Mouse (Mus musculus): ENCODE data around the gene Naif1. TPM values are rescaled to one million over a fixed set of nuclear protein-coding genes. Genes with fewer than 3 reads are reported as not detected.
"Not testable (repeated sequence)": the region's sequence is repeated elsewhere in the genome, so short reads cannot be mapped to it uniquely, and the experiment has no call there.

Naif1 gene
- polyA plus RNA-seq, 1 experiment from 2014 or later: 2.2 TPM

DNA sequence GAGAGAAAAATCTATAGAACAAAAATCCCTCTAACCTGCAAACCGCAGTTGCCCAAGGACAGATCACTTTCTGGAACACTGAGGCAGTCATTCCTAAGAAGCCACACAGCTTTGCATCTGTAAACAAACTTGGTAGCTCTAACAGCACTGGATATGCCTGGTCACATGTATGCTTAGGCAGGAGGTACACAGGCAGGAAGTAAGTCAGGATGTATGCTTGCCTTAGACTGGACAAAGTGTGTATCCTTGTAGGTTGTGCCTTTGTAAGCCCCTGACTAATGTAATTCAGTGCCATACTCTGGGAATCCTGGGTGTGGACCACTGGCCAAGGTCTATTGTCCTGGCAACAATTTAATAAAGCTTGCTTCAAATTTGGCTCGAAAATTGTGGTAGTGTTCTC is 13.5 kb downstream of the Naif1 start:
- H3K27ac ChIP-seq: no peak overlapping the region
- no peak for ATAC-seq (ENCODE audit: low read depth)
- H3K9ac ChIP-seq: no peak overlapping the region
- no peaks in the 10 kb centered on the region for H3K27me3 ChIP-seq
- no peaks in the 10 kb centered on the region for H3K9me3 ChIP-seq (replicated peaks)
- no peaks in the 10 kb centered on the region for H3K36me3 ChIP-seq
- H3K4me2 ChIP-seq: no peak overlapping the region
- no peak for DNase-seq
- 55% methylated on average over 2 of the region's 2 CpGs for WGBS (ENCODE audit: insufficient replicate concordance)
- H3K4me3 ChIP-seq (replicated peaks): no peak overlapping the region
- peaks cover 20% of the 10 kb centered on the region for H3K4me1 ChIP-seq (replicated peaks)

DNA sequence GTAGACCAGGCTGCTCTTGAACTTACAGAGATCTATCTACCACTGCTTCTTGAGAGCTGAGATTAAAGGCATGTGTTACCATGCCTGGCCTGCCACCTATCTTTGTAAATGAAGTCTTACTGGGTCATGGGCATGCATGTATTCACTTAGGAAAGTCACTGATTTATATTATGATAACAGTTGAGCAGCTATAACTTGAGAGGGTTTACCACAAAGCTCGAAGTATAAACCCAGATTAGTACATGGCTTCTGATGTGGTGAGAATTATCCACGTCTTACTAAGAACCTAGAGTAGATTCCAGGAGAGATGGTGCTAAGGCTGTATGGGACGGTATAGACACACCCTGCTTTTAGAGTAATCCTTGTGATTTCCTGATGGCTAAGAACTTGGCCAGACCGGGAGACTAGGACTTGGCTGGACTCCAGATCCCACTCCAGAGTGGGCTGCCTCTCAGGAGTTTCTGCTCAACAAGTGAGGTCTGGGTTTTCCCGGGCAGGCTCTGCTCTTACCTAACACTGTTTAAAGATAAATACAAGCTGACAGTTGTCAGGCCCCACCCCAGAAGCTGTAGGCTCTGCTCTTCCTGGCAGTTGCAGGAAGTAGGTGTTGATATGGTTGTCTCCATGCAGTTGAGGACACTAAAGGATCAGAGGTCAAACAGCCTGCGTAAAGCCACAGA is 14.1 kb downstream of the Naif1 start:
- Histone ChIP-seq H3K4me2 (no peak overlapping the region), H3K4me3 (replicated peaks) (no peak overlapping the region)

DNA sequence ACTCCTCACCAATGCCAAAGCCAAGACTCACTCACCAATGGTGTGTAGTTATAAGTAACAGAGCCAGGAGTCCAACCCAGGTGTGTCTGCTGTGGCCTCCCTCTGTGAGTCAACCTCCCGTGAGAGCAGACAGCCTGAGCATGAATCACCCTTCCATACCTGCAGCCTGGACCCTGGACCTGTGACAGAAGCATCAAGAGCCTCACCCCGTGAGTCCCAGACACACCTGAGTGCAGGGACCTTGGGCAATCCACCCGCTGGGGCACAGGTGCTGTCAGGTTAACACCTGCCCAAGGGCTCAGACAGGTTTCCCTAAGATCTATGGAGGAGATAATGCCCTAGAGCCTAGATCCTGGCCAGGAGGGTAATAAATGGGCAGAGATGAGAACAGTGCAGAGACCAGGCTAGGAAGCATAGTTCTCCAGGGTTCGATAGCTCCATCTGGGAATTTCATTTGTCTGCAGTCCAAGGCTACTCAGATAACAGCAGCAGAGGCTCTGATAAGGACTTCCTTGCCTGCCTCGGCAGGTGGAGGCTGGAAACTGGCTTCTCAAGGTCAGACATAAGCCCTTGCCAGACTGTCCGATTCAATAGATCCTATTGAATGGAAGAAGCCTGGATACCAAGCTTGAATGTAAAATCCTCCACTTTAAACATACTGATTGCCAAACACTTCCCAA is 20.9 kb downstream of the Naif1 start:
- Histone ChIP-seq H3K4me3 (replicated peaks) (no peak overlapping the region), H3K9ac (no peak overlapping the region), H3K27me3 (no peaks in the 10 kb centered on the region), H3K4me1 (replicated peaks) (peaks cover 7% of the 10 kb centered on the region), H3K9me3 (replicated peaks) (0 out of 2 replicates have a peak, but pooled peaks cover 3% of the 10 kb centered on the region), H3K36me3 (no peaks in the 10 kb centered on the region), H3K4me2 (no peak overlapping the region), H3K27ac (no peak overlapping the region)
- 59% methylated on average over 6 of the region's 6 CpGs for WGBS (ENCODE audit: insufficient replicate concordance)
- no peak for ATAC-seq (ENCODE audit: low read depth)
- no peak for DNase-seq

More for the DNA sequence above, 14.1 kb downstream of the Naif1 start:
- DNase-seq: no peak
- ATAC-seq (ENCODE audit: low read depth): peak; percentile 82
- H3K9me3 ChIP-seq (replicated peaks): no peaks in the 10 kb centered on the region
- H3K27ac ChIP-seq: peak overlapping the region; percentile 40
- H3K4me1 ChIP-seq (replicated peaks): peaks cover 20% of the 10 kb centered on the region
- no peak overlapping the region for H3K9ac ChIP-seq
- H3K27me3 ChIP-seq: no peaks in the 10 kb centered on the region
- H3K36me3 ChIP-seq: no peaks in the 10 kb centered on the region
- WGBS (ENCODE audit: insufficient replicate concordance): 20% methylated on average over 6 of the region's 6 CpGs

DNA sequence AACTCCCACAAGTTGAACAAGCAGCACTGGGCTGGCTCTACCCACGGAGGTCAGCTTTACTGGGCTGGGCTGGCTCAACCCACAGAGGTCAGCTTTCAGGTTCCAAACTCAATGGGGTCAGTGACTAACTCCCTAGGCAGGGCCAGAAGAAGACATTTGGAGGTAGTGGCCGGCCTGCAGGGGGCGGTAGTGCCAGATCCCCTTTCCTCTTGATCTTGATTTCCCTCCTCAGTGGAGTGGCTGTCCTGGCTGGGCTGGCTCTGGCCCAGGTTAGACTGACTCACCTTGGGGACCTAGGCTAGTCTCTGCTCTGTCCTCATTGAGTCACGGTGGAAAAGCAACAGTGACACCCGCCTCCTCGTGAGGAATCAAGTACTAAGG is 21.4 kb downstream of the Naif1 start:
- no peak overlapping the region for H3K27ac ChIP-seq

DNA sequence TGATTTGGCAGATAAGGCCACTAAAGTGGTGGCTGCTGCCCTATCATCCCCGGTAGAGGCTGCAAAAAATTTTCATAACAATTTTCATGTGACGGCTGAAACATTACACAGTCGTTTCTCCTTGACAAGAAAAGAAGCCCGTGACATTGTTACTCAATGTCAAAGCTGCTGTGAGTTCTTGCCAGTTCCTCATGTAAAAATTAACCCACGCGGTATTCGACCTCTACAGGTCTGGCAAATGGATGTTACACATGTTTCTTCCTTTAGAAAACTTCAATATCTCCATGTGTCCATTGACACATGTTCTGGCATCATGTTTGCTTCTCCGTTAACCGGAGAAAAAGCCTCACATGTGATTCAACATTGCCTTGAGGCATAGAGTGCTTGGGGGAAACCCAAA is 25.1 kb downstream of the Naif1 start:
- H3K4me1 ChIP-seq (replicated peaks); H3K9ac ChIP-seq; H3K27me3 ChIP-seq; H3K9me3 ChIP-seq (replicated peaks); DNase-seq; H3K4me2 ChIP-seq; H3K27ac ChIP-seq; ATAC-seq (ENCODE audit: low read depth); H3K4me3 ChIP-seq (replicated peaks); H3K36me3 ChIP-seq: not testable (repeated sequence)
- 70% methylated on average over 4 of the region's 9 CpGs for WGBS (ENCODE audit: insufficient replicate concordance)

More for the DNA sequence above, 21.4 kb downstream of the Naif1 start:
- H3K4me2 ChIP-seq: no peak overlapping the region
- 0 out of 2 replicates have a peak, but pooled peaks cover 3% of the 10 kb centered on the region for H3K9me3 ChIP-seq (replicated peaks)
- WGBS (ENCODE audit: insufficient replicate concordance): 74% methylated on average over 6 of the region's 6 CpGs
- no peaks in the 10 kb centered on the region for H3K27me3 ChIP-seq
- H3K4me3 ChIP-seq (replicated peaks): no peak overlapping the region
- H3K9ac ChIP-seq: no peak overlapping the region
- DNase-seq (no peak), ATAC-seq (ENCODE audit: low read depth) (no peak)
- H3K36me3 ChIP-seq: no peaks in the 10 kb centered on the region
- peaks cover 7% of the 10 kb centered on the region for H3K4me1 ChIP-seq (replicated peaks)

DNA sequence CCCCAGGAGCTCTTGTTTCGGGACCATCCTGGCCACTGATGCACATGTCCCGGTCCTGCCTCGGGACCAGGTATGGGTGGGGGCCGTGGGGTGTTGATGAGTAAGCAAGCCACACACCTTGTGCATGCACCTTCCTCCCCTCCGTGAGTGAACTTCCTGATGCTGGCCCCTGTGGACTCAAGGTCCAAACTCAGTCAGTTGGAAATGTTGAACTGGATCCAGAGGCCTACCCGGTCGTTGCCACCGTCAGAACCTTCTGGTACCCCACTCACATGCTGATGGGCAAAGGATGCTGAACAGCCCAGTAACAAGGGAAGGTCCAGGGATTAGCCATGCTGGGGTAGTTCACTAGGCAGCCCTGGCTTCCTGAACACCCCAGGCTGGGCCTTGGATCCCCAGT is 32.1 kb downstream of the Naif1 start:
- no peaks in the 10 kb centered on the region for H3K36me3 ChIP-seq
- H3K9me3 ChIP-seq (replicated peaks): peaks cover 3% of the 10 kb centered on the region; the same call in 1 of the 2 replicates
- WGBS (ENCODE audit: insufficient replicate concordance): 77% methylated on average over 8 of the region's 8 CpGs
- no peak overlapping the region for H3K4me2 ChIP-seq
- DNase-seq (no peak), ATAC-seq (ENCODE audit: low read depth) (no peak)
- no peak overlapping the region for H3K9ac ChIP-seq
- no peaks in the 10 kb centered on the region for H3K27me3 ChIP-seq
- H3K4me1 ChIP-seq (replicated peaks): peaks cover 19% of the 10 kb centered on the region
- H3K27ac ChIP-seq: no peak overlapping the region
- no peak overlapping the region for H3K4me3 ChIP-seq (replicated peaks)

DNA sequence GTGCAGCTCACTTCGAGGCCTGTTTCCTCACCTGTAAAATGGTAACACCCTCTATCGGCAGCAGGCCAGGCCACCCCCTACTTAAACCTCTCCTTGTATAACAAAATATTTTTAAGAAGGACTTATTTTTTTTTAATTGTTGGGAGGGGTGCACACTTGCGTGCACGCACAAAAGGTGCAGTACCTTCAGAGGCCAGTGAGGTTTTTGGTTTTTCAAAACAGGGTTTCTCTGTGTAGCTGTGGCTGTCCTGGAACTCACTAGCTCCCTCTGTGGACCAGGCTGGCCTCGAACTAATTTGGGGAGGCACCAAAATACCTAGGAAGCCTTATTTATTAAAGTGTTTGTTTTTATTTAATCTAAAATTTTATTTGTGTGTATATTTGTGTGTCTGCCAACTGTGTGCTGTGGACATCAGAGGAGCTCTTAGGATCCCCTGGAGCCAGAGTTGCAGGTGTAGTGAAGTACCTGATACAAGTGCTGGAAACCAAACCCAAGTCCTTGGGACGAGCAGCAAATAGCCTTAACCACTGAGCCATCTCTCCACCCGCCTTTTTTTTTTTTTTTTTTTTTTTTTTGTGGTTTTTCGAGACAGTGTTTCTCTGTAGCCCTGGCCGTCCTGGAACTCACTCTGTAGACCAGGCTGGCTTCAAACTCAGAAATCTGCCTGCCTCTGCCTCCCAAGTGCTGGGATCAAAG is 33.1 kb downstream of the Naif1 start:
- Histone ChIP-seq H3K9me3 (replicated peaks) (peaks cover 3% of the 10 kb centered on the region; the same call in 1 of the 2 replicates), H3K27me3 (no peaks in the 10 kb centered on the region), H3K9ac (no peak overlapping the region), H3K4me2 (no peak overlapping the region), H3K36me3 (no peaks in the 10 kb centered on the region), H3K27ac (no peak overlapping the region), H3K4me1 (replicated peaks) (peaks cover 19% of the 10 kb centered on the region), H3K4me3 (replicated peaks) (no peak overlapping the region)
- no peak for ATAC-seq (ENCODE audit: low read depth)
- no peak for DNase-seq
- 62% methylated on average over 9 of the region's 9 CpGs for WGBS (ENCODE audit: insufficient replicate concordance)

DNA sequence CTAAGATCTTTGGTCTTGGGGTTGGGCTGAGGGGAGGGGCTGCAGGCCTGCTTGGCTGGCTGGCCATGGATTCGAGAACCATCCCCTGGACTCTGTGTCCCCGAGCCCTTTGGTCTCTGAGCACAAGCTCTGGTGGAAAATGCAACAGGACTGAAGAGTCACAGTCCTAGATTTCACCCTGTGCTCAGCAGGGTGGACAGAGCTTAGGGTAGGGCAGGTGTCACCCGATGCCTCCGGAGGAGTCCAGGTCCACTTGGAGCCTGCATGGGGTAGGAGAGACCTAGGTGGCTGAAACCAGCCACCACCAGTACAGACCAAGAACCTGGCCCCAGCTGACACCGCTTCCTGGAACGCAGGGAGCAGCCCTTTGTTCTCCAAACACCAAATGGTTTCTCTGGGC is 34.7 kb downstream of the Naif1 start:
- Histone ChIP-seq H3K9ac (no peak overlapping the region), H3K9me3 (replicated peaks) (no peaks in the 10 kb centered on the region), H3K4me2 (no peak overlapping the region), H3K4me1 (replicated peaks) (peaks cover 19% of the 10 kb centered on the region), H3K27me3 (no peaks in the 10 kb centered on the region), H3K27ac (no peak overlapping the region), H3K4me3 (replicated peaks) (no peak overlapping the region), H3K36me3 (no peaks in the 10 kb centered on the region)
- DNase-seq (no peak), ATAC-seq (ENCODE audit: low read depth) (no peak)
- WGBS (ENCODE audit: insufficient replicate concordance): 75% methylated on average over 6 of the region's 6 CpGs

DNA sequence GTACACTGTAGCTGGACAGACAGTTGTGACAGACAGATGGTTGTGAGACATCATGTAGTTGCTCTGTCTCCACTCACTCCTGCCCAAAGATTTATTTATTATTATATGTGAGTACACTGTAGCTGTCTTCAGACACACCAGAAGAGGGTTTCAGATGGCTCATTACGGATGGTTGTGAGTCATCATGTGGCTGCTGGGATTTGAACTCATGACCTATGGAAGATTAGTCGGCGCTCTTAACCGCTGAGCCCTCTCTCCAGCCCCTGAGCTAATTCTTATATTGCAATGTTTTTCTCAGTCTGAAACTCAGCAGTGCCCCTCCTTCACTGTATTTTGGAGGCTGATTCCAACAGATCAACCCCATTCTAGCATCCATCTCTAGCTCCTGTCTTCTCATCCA is 35.5 kb downstream of the Naif1 start:
- ATAC-seq (ENCODE audit: low read depth) (no peak), DNase-seq (no peak)
- no peak overlapping the region for H3K4me3 ChIP-seq (replicated peaks)
- H3K4me1 ChIP-seq (replicated peaks): peaks cover 19% of the 10 kb centered on the region
- H3K9me3 ChIP-seq (replicated peaks): no peaks in the 10 kb centered on the region
- no peak overlapping the region for H3K27ac ChIP-seq
- no peak overlapping the region for H3K4me2 ChIP-seq
- WGBS (ENCODE audit: insufficient replicate concordance): 83% methylated on average over 4 of the region's 4 CpGs
- no peaks in the 10 kb centered on the region for H3K27me3 ChIP-seq
- no peaks in the 10 kb centered on the region for H3K36me3 ChIP-seq
- H3K9ac ChIP-seq: no peak overlapping the region

DNA sequence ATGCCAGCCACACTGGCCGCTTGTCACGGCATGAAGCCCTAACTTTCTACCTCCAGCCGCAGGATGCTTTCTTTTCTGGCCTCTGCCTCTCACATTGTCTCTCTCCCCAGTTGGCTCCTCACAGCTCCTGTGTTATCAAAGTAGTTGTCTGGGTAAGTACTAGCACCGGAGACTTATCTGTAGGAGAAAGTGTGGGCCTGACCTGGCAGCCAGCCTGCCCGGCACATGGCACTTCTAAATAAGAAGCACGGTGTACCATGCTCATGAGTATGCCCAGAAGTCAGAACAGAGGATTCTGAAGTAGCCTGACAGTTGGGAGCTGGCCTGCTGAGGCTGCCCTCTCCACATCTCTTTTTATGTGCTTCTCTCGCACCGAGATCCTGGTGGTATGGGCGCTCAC is 35.9 kb downstream of the Naif1 start:
- H3K27ac ChIP-seq: no peak overlapping the region
- H3K4me2 ChIP-seq: no peak overlapping the region
- no peaks in the 10 kb centered on the region for H3K36me3 ChIP-seq
- 62% methylated on average over 9 of the region's 9 CpGs for WGBS (ENCODE audit: insufficient replicate concordance)
- H3K9me3 ChIP-seq (replicated peaks): no peaks in the 10 kb centered on the region
- ATAC-seq (ENCODE audit: low read depth): 0 out of 2 replicates have a peak, but pooled peaks have one; percentile 32
- no peak for DNase-seq
- no peaks in the 10 kb centered on the region for H3K27me3 ChIP-seq
- H3K9ac ChIP-seq: no peak overlapping the region
- H3K4me3 ChIP-seq (replicated peaks): no peak overlapping the region
- H3K4me1 ChIP-seq (replicated peaks): peaks cover 19% of the 10 kb centered on the region

DNA sequence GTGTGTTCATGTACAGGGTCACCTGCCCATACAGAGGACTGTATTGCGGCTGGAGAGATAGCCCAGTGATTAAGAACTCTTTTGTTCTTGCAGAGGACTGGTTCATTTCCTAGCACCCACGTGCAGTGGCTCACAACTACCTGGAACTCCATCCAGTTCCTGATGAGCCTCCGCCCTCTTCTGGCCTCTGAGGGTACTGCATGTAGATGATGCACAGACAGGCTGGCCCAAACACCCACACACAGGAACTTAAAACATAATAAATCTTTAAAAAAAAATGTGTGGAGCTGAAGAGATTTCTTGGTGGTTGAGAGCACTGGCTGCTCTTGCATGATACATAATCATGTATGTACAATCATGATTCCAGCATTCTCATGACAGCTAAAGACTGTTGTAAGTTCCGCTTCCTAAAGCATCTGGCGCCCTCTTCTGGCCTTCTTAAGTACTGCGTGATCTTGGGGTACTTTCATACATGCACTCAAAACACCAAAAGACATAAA is 36.9 kb downstream of the Naif1 start:
- DNase-seq (peak; percentile 81), ATAC-seq (ENCODE audit: low read depth) (peak; percentile 63)
- 4% methylated on average over 6 of the region's 6 CpGs for WGBS (ENCODE audit: insufficient replicate concordance)
- H3K9me3 ChIP-seq (replicated peaks): no peaks in the 10 kb centered on the region
- H3K4me3 ChIP-seq (replicated peaks): no peak overlapping the region
- H3K27me3 ChIP-seq: no peaks in the 10 kb centered on the region
- H3K27ac ChIP-seq: no peak overlapping the region
- no peak overlapping the region for H3K4me2 ChIP-seq
- peaks cover 19% of the 10 kb centered on the region for H3K4me1 ChIP-seq (replicated peaks)
- H3K9ac ChIP-seq: peak overlapping the region; percentile 15; the same call in 1 of the 2 replicates
- no peaks in the 10 kb centered on the region for H3K36me3 ChIP-seq

Data from liver, embryonic 13.5 days (tissue).